Mouse (Mus musculus) stomach, embryonic 15.5 days (tissue): ENCODE data around the gene Gm4707. TPM values are rescaled to one million over a fixed set of nuclear protein-coding genes. Genes with fewer than 3 reads are reported as not detected.
"Not testable (repeated sequence)": the region's sequence is repeated elsewhere in the genome, so short reads cannot be mapped to it uniquely, and the experiment has no call there.

Experiments used
- ATAC-seq: fragments of 200-750 bp; cut with Nextera tagmentation; 2 replicates; pipeline ENCODE4 v1.8.0; 2017; ENCODE audit warnings: low read depth, moderate number of reproducible peaks, moderate TSS enrichment; ENCODE audit not compliant: insufficient read depth, low FRiP score
- H3K27ac ChIP-seq: fragments of 300-500 bp; sonication (generic); 2 replicates; pipeline ENCODE4 v1.5.1; 2015; ENCODE audit warnings: mild to moderate bottlenecking, inconsistent platforms
- H3K27me3 ChIP-seq: fragments of 300-500 bp; sonication (generic); replicated peaks from 2 replicates; pipeline ENCODE4 v1.6.1; 2015; ENCODE audit warnings: inconsistent platforms
- H3K36me3 ChIP-seq: fragments of 300-500 bp; sonication (generic); 2 replicates; pipeline ENCODE4 v1.6.1; 2015; ENCODE audit warnings: inconsistent platforms
- H3K4me1 ChIP-seq: fragments of 300-500 bp; sonication (generic); 2 replicates; pipeline ENCODE4 v1.6.1; 2015; ENCODE audit warnings: inconsistent platforms
- H3K4me2 ChIP-seq: fragments of 300-500 bp; sonication (generic); 2 replicates; pipeline ENCODE4 v1.6.1; 2015; ENCODE audit warnings: mild to moderate bottlenecking, inconsistent platforms
- H3K4me3 ChIP-seq: fragments of 300-500 bp; sonication (generic); replicated peaks from 2 replicates; pipeline ENCODE4 v1.5.1; 2015; ENCODE audit warnings: inconsistent platforms
- H3K9ac ChIP-seq: fragments of 300-500 bp; sonication (generic); 2 replicates; pipeline ENCODE4 v1.6.1; 2015; ENCODE audit warnings: inconsistent platforms
- H3K9me3 ChIP-seq: fragments of 300-500 bp; sonication (generic); 2 replicates; pipeline ENCODE4 v1.6.1; 2016; ENCODE audit warnings: inconsistent platforms
- WGBS: fragments of 180-500 bp; shearing (Covaris S2); methylation state at CpG from one replicate; pipeline ENCODE4 v1.1.7; 2015; 5-methylcytosine and 5-hydroxymethylcytosine counted together
- polyA plus RNA-seq: library from polyadenylated mRNA; unstranded; fragments of >200 nt; fragmentation: Nextera tagmentation; extraction: Ambion mirVana; gene quantifications from 2 replicates; pipeline ENCODE4 v1.2.1, GENCODE M21; 2015

The Gm4707 gene
- polyA plus RNA-seq, 1 experiment from 2014 or later = 3.3 TPM

GRCm38 (mm10) chr17:71477481-71477880, 17.8 kb upstream of the Gm4707 start:
- H3K9me3 ChIP-seq = no peaks in the 10 kb centered on the region
- ATAC-seq = no peak
- H3K4me2 ChIP-seq = no peak overlapping the region
- WGBS = 95% methylated on average over 8 of the region's 8 CpGs
- no peaks in the 10 kb centered on the region for H3K36me3 ChIP-seq
- H3K27me3 ChIP-seq = no peaks in the 10 kb centered on the region
- no peak overlapping the region for H3K9ac ChIP-seq
- H3K4me3 ChIP-seq = no peak overlapping the region
- H3K4me1 ChIP-seq = peaks cover 6% of the 10 kb centered on the region
- H3K27ac ChIP-seq = no peak overlapping the region

- peak overlapping the region; percentile 99; the same call in 1 of the 2 replicates for H3K27ac ChIP-seq
- ATAC-seq = no peak
- peaks cover 6% of the 10 kb centered on the region for H3K4me1 ChIP-seq
- H3K4me3 ChIP-seq = peak overlapping the region; percentile 84; the same call in 1 of the 2 replicates
- H3K36me3 ChIP-seq = no peaks in the 10 kb centered on the region
- no peaks in the 10 kb centered on the region for H3K9me3 ChIP-seq
- WGBS = 68% methylated on average over 7 of the region's 7 CpGs
- no peaks in the 10 kb centered on the region for H3K27me3 ChIP-seq
- H3K4me2 ChIP-seq = peak overlapping the region; percentile 76
- H3K9ac ChIP-seq = no peak overlapping the region
These were observed 16.8 kb upstream of the Gm4707 start for GRCm38 (mm10) chr17:71476346-71477020.

GRCm38 (mm10) chr17:71475705-71476089, 16.0 kb upstream of the Gm4707 start:
- peak overlapping the region; percentile 76 for H3K4me2 ChIP-seq
- ATAC-seq = peak; percentile 62
- H3K9me3 ChIP-seq = no peaks in the 10 kb centered on the region
- H3K4me1 ChIP-seq = peaks cover 6% of the 10 kb centered on the region
- H3K4me3 ChIP-seq = peak overlapping the region; percentile 84
- H3K36me3 ChIP-seq = no peaks in the 10 kb centered on the region
- peak overlapping the region; percentile 99 for H3K27ac ChIP-seq
- H3K27me3 ChIP-seq = no peaks in the 10 kb centered on the region
- WGBS = under 1% methylated on average over 31 of the region's 31 CpGs
- peak overlapping the region; percentile 87 for H3K9ac ChIP-seq

GRCm38 (mm10) chr17:71474762-71475704, 15.3 kb upstream of the Gm4707 start, which contains the start of gene Smchd1:
TSS of gene Smchd1 (minus strand) at chr17:71475343.
- under 1% methylated on average over 100 of the region's 109 CpGs for WGBS
- H3K36me3 ChIP-seq = no peaks in the 10 kb centered on the region
- H3K27ac ChIP-seq = peak within 1 kb of the TSS; percentile 99
- peak within 1 kb of the TSS; percentile 87 for H3K9ac ChIP-seq
- H3K4me2 ChIP-seq = peak within 1 kb of the TSS; percentile 76
- peaks cover 6% of the 10 kb centered on the region for H3K4me1 ChIP-seq
- no peaks in the 10 kb centered on the region for H3K27me3 ChIP-seq
- H3K9me3 ChIP-seq = no peaks in the 10 kb centered on the region
- ATAC-seq = peak; percentile 97
- H3K4me3 ChIP-seq = peak within 1 kb of the TSS; percentile 84

GRCm38 (mm10) chr17:71474128-71474527, 14.4 kb upstream of the Gm4707 start:
- peak overlapping the region; percentile 99 for H3K27ac ChIP-seq
- WGBS = 11% methylated on average over 8 of the region's 8 CpGs

GRCm38 (mm10) chr17:71471261-71471660, 11.5 kb upstream of the Gm4707 start:
- Histone ChIP-seq H3K9ac (no peak overlapping the region), H3K4me2 (no peak overlapping the region), H3K27me3 (no peaks in the 10 kb centered on the region), H3K9me3 (no peaks in the 10 kb centered on the region), H3K27ac (no peak overlapping the region), H3K36me3 (no peaks in the 10 kb centered on the region), H3K4me1 (peaks cover 6% of the 10 kb centered on the region), H3K4me3 (no peak overlapping the region)
- WGBS = 64% methylated on average over 2 of the region's 2 CpGs
- no peak for ATAC-seq

More at GRCm38 (mm10) chr17:71474128-71474527, 14.4 kb upstream of the Gm4707 start:
- ATAC-seq = no peak
- Histone ChIP-seq H3K4me2 (peak overlapping the region; percentile 76), H3K27me3 (no peaks in the 10 kb centered on the region), H3K9ac (peak overlapping the region; percentile 87), H3K9me3 (no peaks in the 10 kb centered on the region), H3K36me3 (no peaks in the 10 kb centered on the region), H3K4me1 (peaks cover 6% of the 10 kb centered on the region), H3K4me3 (peak overlapping the region; percentile 84)

GRCm38 (mm10) chr17:71460312-71460711, 594 bp upstream of the Gm4707 start:
- ATAC-seq = no peak
- H3K4me2 ChIP-seq = no peak overlapping the region
- H3K4me3 ChIP-seq = no peak overlapping the region
- no peak overlapping the region for H3K9ac ChIP-seq
- H3K36me3 ChIP-seq = peaks cover 13% of the 10 kb centered on the region; the same call in 1 of the 2 replicates
- no peaks in the 10 kb centered on the region for H3K27me3 ChIP-seq
- H3K27ac ChIP-seq = no peak overlapping the region
- WGBS = 96% methylated on average over 3 of the region's 3 CpGs
- no peaks in the 10 kb centered on the region for H3K9me3 ChIP-seq
- no peaks in the 10 kb centered on the region for H3K4me1 ChIP-seq

GRCm38 (mm10) chr17:71457361-71457760, 2.4 kb downstream of the Gm4707 start:
- not testable (repeated sequence) for H3K4me3 ChIP-seq, H3K4me1 ChIP-seq, H3K27ac ChIP-seq, H3K4me2 ChIP-seq, H3K27me3 ChIP-seq, H3K9ac ChIP-seq, H3K9me3 ChIP-seq, ATAC-seq
- H3K36me3 ChIP-seq = peaks cover 14% of the 10 kb centered on the region
- 89% methylated on average over 6 of the region's 6 CpGs for WGBS

GRCm38 (mm10) chr17:71445191-71445590, 14.5 kb downstream of the Gm4707 start:
- 0 out of 2 replicates have a peak, but pooled peaks cover 4% of the 10 kb centered on the region for H3K36me3 ChIP-seq
- WGBS = 92% methylated on average over 6 of the region's 6 CpGs
- H3K27ac ChIP-seq = no peak overlapping the region
- no peak overlapping the region for H3K4me3 ChIP-seq
- no peaks in the 10 kb centered on the region for H3K4me1 ChIP-seq
- no peak overlapping the region for H3K9ac ChIP-seq
- no peak overlapping the region for H3K4me2 ChIP-seq
- no peaks in the 10 kb centered on the region for H3K27me3 ChIP-seq
- no peak for ATAC-seq
- no peaks in the 10 kb centered on the region for H3K9me3 ChIP-seq

GRCm38 (mm10) chr17:71444718-71445117, 15.0 kb downstream of the Gm4707 start:
- Histone ChIP-seq H3K27me3 (no peaks in the 10 kb centered on the region), H3K36me3 (0 out of 2 replicates have a peak, but pooled peaks cover 4% of the 10 kb centered on the region), H3K4me1 (no peaks in the 10 kb centered on the region), H3K9me3 (no peaks in the 10 kb centered on the region), H3K27ac (no peak overlapping the region), H3K4me3 (no peak overlapping the region), H3K9ac (no peak overlapping the region), H3K4me2 (no peak overlapping the region)
- 77% methylated on average over 2 of the region's 2 CpGs for WGBS
- no peak for ATAC-seq

- Histone ChIP-seq H3K4me2 (no peak overlapping the region), H3K27ac (no peak overlapping the region), H3K9me3 (no peaks in the 10 kb centered on the region), H3K4me3 (no peak overlapping the region), H3K9ac (no peak overlapping the region), H3K36me3 (0 out of 2 replicates have a peak, but pooled peaks cover 4% of the 10 kb centered on the region), H3K27me3 (no peaks in the 10 kb centered on the region), H3K4me1 (no peaks in the 10 kb centered on the region)
- 90% methylated on average over 3 of the region's 3 CpGs for WGBS
- no peak for ATAC-seq
These were observed 15.6 kb downstream of the Gm4707 start for GRCm38 (mm10) chr17:71444126-71444525.

- Histone ChIP-seq H3K27me3 (no peaks in the 10 kb centered on the region), H3K4me1 (no peaks in the 10 kb centered on the region), H3K4me3 (no peak overlapping the region), H3K9me3 (no peaks in the 10 kb centered on the region), H3K4me2 (no peak overlapping the region), H3K36me3 (0 out of 2 replicates have a peak, but pooled peaks cover 4% of the 10 kb centered on the region), H3K9ac (no peak overlapping the region), H3K27ac (no peak overlapping the region)
- 82% methylated on average over 6 of the region's 6 CpGs for WGBS
- ATAC-seq = no peak
These were observed 16.4 kb downstream of the Gm4707 start for GRCm38 (mm10) chr17:71443273-71443672.
